Mouse (Mus musculus) heart, postnatal 14 days (tissue): Measurements from ENCODE around the gene Vps37b. TPM values are rescaled to one million over a fixed set of nuclear protein-coding genes. Genes with fewer than 3 reads are reported as not detected.
"Not testable (repeated sequence)": the region's sequence is repeated elsewhere in the genome, so short reads cannot be mapped to it uniquely, and the experiment has no call there.

Experiments used
- DNase-seq, 2 experiments: peaks; one replicate each; pipeline ENCODE4 v3.0.0; 2021 to 2022
- intact Hi-C: fragments of 180-260 bp; cut with DNase I; formaldehyde crosslinking; loops from one replicate; pipeline ENCODE4 v1.15.1; 2025
- long read RNA-seq, 2 experiments: library from polyadenylated mRNA; stranded (forward); transcript quantifications; one replicate each; pipeline ENCODE4 v2.0.0; 2021
- total RNA-seq, 2 experiments: library from RNA; stranded (reverse); gene quantifications; 2 replicates each; pipeline ENCODE4 v1.2.3; 2021

The Vps37b gene
- 10 to 100 TPM; 22.2 to 22.7 TPM for total RNA-seq
- long read RNA-seq, experiment 1, transcript Vps37b-201 (4 exons, 2,522 nt): major isoform, 82 of 89 reads
- long read RNA-seq, experiment 1, partial matches to known transcripts: 0 of 89 reads
- long read RNA-seq, experiment 1, other reads (novel, unspliced or antisense): 7 of 89 reads
- long read RNA-seq, experiment 2, transcript Vps37b-201 (4 exons, 2,522 nt): major isoform, 79 of 100 reads
- long read RNA-seq, experiment 2, partial matches to known transcripts: 0 of 100 reads
- long read RNA-seq, experiment 2, other reads (novel, unspliced or antisense): 21 of 100 reads

GRCm38 (mm10) chr5:124032001-124032508 is at the start of gene Vps37b:
Gene Vps37b (minus strand): TSS chr5:124032270.
- intact Hi-C loops: no loop called here
- DNase-seq: peak; percentile 94 to 95

GRCm38 (mm10) chr5:124079880-124080279 is 47.8 kb upstream of the Vps37b start:
- intact Hi-C loops: loop anchor here (2.0 to 5.0 kb wide), 2 partner anchors 17 to 33 kb away; no protein-coding TSS in a partner anchor
- no peak for DNase-seq

GRCm38 (mm10) chr5:124078794-124079416 is 46.8 kb upstream of the Vps37b start:
- intact Hi-C loops: no loop called here
- peak in 1 of 2 experiments; percentile 32 for DNase-seq

GRCm38 (mm10) chr5:124077856-124078460 is 45.9 kb upstream of the Vps37b start:
- DNase-seq: no peak
- intact Hi-C loops: no loop called here

- intact Hi-C loops: no loop called here
- no peak for DNase-seq
Observed at GRCm38 (mm10) chr5:124077241-124077640, 45.2 kb upstream of the Vps37b start.

GRCm38 (mm10) chr5:124076559-124076958 is 44.5 kb upstream of the Vps37b start:
- intact Hi-C loops: no loop called here
- no peak for DNase-seq

- intact Hi-C loops: no loop called here
- DNase-seq: no peak
Observed at GRCm38 (mm10) chr5:124075716-124076115, 43.6 kb upstream of the Vps37b start.

- intact Hi-C loops: no loop called here
- no peak for DNase-seq
Observed at GRCm38 (mm10) chr5:124074845-124075307, 42.8 kb upstream of the Vps37b start.

- DNase-seq: no peak
- intact Hi-C loops: no loop called here
Observed at GRCm38 (mm10) chr5:124073682-124074081, 41.6 kb upstream of the Vps37b start.

GRCm38 (mm10) chr5:124069657-124070056 is 37.6 kb upstream of the Vps37b start:
- intact Hi-C loops: no loop called here
- no peak for DNase-seq

- intact Hi-C loops: loop anchor here (2.0 kb wide), 1 partner anchor 19 kb away; no protein-coding TSS in a partner anchor
- DNase-seq: peak; percentile 28 to 32
Observed at GRCm38 (mm10) chr5:124062037-124062824, 30.2 kb upstream of the Vps37b start.

GRCm38 (mm10) chr5:124059677-124060076 is 27.6 kb upstream of the Vps37b start:
- intact Hi-C loops: no loop called here
- peak; percentile 40 for DNase-seq

GRCm38 (mm10) chr5:124058749-124059148 is 26.7 kb upstream of the Vps37b start:
- intact Hi-C loops: no loop called here

GRCm38 (mm10) chr5:124056956-124057355 is 24.9 kb upstream of the Vps37b start:
- intact Hi-C loops: no loop called here
- DNase-seq: no peak

More at GRCm38 (mm10) chr5:124058749-124059148, 26.7 kb upstream of the Vps37b start:
- no peak for DNase-seq

- no peak for DNase-seq
- intact Hi-C loops: no loop called here
Observed at GRCm38 (mm10) chr5:124056219-124056618, 24.1 kb upstream of the Vps37b start.

- intact Hi-C loops, DNase-seq: not testable (repeated sequence)
Observed at GRCm38 (mm10) chr5:124052641-124053040, 20.6 kb upstream of the Vps37b start.

- DNase-seq: no peak
- intact Hi-C loops: no loop called here
Observed at GRCm38 (mm10) chr5:124051899-124052491, 19.9 kb upstream of the Vps37b start.

GRCm38 (mm10) chr5:124050095-124051050 is 18.3 kb upstream of the Vps37b start:
- intact Hi-C loops: no loop called here
- peak in 1 of 2 experiments; percentile 26 for DNase-seq
